In the genomic region with DNA sequence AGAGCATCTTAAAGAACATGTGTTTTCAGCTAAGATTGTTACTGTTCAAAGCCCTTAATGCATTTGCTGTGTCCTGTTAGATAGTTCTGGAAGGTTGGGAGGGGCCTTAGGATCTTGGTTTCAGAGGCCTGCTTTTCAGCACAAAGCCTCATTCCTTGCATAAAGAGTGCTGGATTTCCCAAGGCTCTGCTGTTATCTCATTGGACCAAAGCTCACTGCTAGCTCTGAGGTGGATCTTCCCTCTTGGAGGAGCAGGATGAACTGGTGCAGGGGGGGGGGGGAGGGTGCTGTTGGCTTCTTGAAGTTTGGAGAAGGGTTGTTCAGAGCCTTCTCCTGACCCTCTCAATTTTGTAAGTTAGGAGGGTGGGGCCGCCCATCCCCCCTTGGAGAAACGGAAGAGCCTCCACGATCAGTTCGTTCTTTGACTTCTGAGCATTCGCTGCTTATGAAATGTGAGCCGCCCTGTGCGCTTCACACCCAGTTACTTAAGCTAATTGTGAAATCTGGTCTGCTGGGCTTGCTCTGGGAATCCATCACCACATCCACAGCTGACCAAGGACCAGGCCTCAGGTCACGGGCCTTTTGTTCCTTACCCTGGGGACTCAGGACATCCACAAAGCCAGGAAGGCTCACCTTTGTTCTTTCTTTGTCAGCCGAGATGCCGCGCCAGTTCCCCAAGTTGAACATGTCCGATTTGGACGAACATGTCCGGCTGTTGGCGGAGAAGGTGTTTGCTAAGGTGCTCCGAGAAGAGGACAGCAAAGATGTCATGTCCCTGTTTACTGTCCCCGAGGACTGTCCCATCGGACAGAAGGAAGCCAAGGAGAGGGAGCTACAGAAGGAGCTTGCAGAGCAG, we compare ENCODE assay signal across 16 mouse cellular contexts. TPM values are rescaled to one million over a fixed set of nuclear protein-coding genes. Genes with fewer than 3 reads are reported as not detected.
DNase-seq lines count a peak whose midpoint lies in the region; ATAC-seq lines count a peak whose summit lies in the region.
"Had no signal": no experiment of that assay in that cellular context is flagged by ENCODE, and none has a peak within 500 bp of the region (broad histone marks: within the 10 kb centered on the region; RNA-seq: fewer than 3 reads in every experiment).

No protein-coding gene starts in this region.

- H3K27me3 ChIP-seq in hindbrain, embryonic 10.5 days (ENCODE audit: insufficient read depth, poor library complexity, severe bottlenecking): no peaks in the 10 kb centered on the region
- no peaks in the 10 kb centered on the region for H3K27me3 ChIP-seq in hindbrain, embryonic 14.5 days (ENCODE audit: control insufficient read depth, insufficient read depth, low read length)
- H3K27me3 ChIP-seq in embryonic facial prominence, embryonic 15.5 days: no peaks in the 10 kb centered on the region
- H3K27me3 ChIP-seq: embryonic facial prominence, embryonic 12.5 days; forebrain, embryonic 13.5 days; kidney, embryonic 15.5 days; Patski had no signal

- H3K4me1 ChIP-seq in hindbrain, embryonic 10.5 days (replicated peaks): peaks cover 33% of the 10 kb centered on the region
- peaks cover 12% of the 10 kb centered on the region for H3K4me1 ChIP-seq in hindbrain, embryonic 14.5 days (replicated peaks; ENCODE audit: control insufficient read depth, insufficient read depth, low read length)
- H3K4me1 ChIP-seq in embryonic facial prominence, embryonic 15.5 days: peaks cover 59% of the 10 kb centered on the region

- H3K9me3 ChIP-seq in hindbrain, embryonic 10.5 days: no peaks in the 10 kb centered on the region
- H3K9me3 ChIP-seq in hindbrain, embryonic 14.5 days (ENCODE audit: control insufficient read depth, low read length): no peaks in the 10 kb centered on the region
- no peaks in the 10 kb centered on the region for H3K9me3 ChIP-seq in embryonic facial prominence, embryonic 15.5 days (replicated peaks)
- H3K9me3 ChIP-seq: embryonic facial prominence, embryonic 12.5 days; forebrain, embryonic 13.5 days; kidney, embryonic 15.5 days had no signal

- H3K9ac ChIP-seq in hindbrain, embryonic 14.5 days: no peak overlapping the region
- no peak overlapping the region for H3K9ac ChIP-seq in embryonic facial prominence, embryonic 15.5 days
- H3K9ac ChIP-seq: embryonic facial prominence, embryonic 12.5 days; forebrain, embryonic 13.5 days; kidney, embryonic 15.5 days had no signal

- no peak overlapping the region for H3K4me2 ChIP-seq in hindbrain, embryonic 14.5 days (replicated peaks)
- no peak overlapping the region for H3K4me2 ChIP-seq in embryonic facial prominence, embryonic 15.5 days (replicated peaks)
- H3K4me2 ChIP-seq: embryonic facial prominence, embryonic 12.5 days; forebrain, embryonic 13.5 days; kidney, embryonic 15.5 days had no signal

- ATAC-seq in hindbrain, embryonic 14.5 days (ENCODE audit: low FRiP score): no peak
- no peak for ATAC-seq in embryonic facial prominence, embryonic 15.5 days (ENCODE audit: insufficient number of reproducible peaks, low FRiP score, low TSS enrichment, low read depth)
- ATAC-seq: forebrain, embryonic 13.5 days; Patski had no signal

- no peak for DNase-seq in hindbrain, embryonic 10.5 days (ENCODE audit: low spot score)
- no peak for DNase-seq in hindbrain, embryonic 14.5 days (ENCODE audit: low spot score)
- DNase-seq in ES-CJ7 (ENCODE audit: low read depth, low spot score): peak; percentile 26
- DNase-seq in lung, postnatal 25 days (ENCODE audit: low spot score): peak; percentile 51
- no peak for DNase-seq in urinary bladder, postnatal 10 days (ENCODE audit: low spot score)
- DNase-seq in kidney, postnatal 36 days: no peak
- DNase-seq: adrenal gland, postnatal 10 days; cerebellum, postnatal 25 days; heart, postnatal 14 days; spleen, adult 18-20 months; thymus, postnatal 36 days had no signal

- H3K27ac ChIP-seq in hindbrain, embryonic 10.5 days: 0 out of 2 replicates have a peak overlapping the region, but pooled peaks have one; percentile 62
- no peak overlapping the region for H3K27ac ChIP-seq in hindbrain, embryonic 14.5 days
- H3K27ac ChIP-seq in embryonic facial prominence, embryonic 15.5 days (replicated peaks): 0 out of 2 replicates have a peak overlapping the region, but pooled peaks have one; percentile 5
- H3K27ac ChIP-seq: embryonic facial prominence, embryonic 12.5 days; forebrain, embryonic 13.5 days; kidney, embryonic 15.5 days had no signal

- no peaks in the 10 kb centered on the region for H3K36me3 ChIP-seq in hindbrain, embryonic 10.5 days
- H3K36me3 ChIP-seq in hindbrain, embryonic 14.5 days (replicated peaks; ENCODE audit: control insufficient read depth, insufficient read depth): no peaks in the 10 kb centered on the region
- H3K36me3 ChIP-seq in embryonic facial prominence, embryonic 15.5 days: no peaks in the 10 kb centered on the region
- H3K36me3 ChIP-seq: embryonic facial prominence, embryonic 12.5 days; kidney, embryonic 15.5 days had no signal

- H3K4me3 ChIP-seq in hindbrain, embryonic 10.5 days: no peak overlapping the region
- H3K4me3 ChIP-seq in hindbrain, embryonic 14.5 days (replicated peaks; ENCODE audit: low read length): no peak overlapping the region
- no peak overlapping the region for H3K4me3 ChIP-seq in embryonic facial prominence, embryonic 15.5 days (replicated peaks)
- H3K4me3 ChIP-seq: embryonic facial prominence, embryonic 12.5 days; forebrain, embryonic 13.5 days; kidney, embryonic 15.5 days had no signal

- WGBS in hindbrain, embryonic 10.5 days: 68% methylated on average over 18 of the region's 18 CpGs
- 73% methylated on average over 18 of the region's 18 CpGs for WGBS in hindbrain, embryonic 14.5 days
- WGBS in embryonic facial prominence, embryonic 15.5 days: 81% methylated on average over 18 of the region's 18 CpGs

RNA-seq across cellular contexts. Expression of a gene that starts 9.4 kb away (rescaled TPM):
- 1.7 and 1.9 TPM in 2 replicates for polyA plus RNA-seq in hindbrain, embryonic 10.5 days (2016; fragmentation: Nextera tagmentation; extraction: Ambion mirVana)
- 8.8 and 10.8 TPM in 2 replicates for polyA plus RNA-seq in hindbrain, embryonic 14.5 days (2014; fragmentation: Nextera tagmentation; extraction: Ambion mirVana)
- polyA plus RNA-seq in embryonic facial prominence, embryonic 15.5 days (2015; fragmentation: Nextera tagmentation; extraction: Ambion mirVana): 10.6 and 11.1 TPM in 2 replicates

Comparison
In these comparisons a context has a peak if more than half of its experiments do, and no peak if none do; other contexts are left out.
1. DNase-seq: peak in ES-CJ7 (single experiment) and lung, postnatal 25 days (single experiment); none in hindbrain, embryonic 10.5 days (single experiment), hindbrain, embryonic 14.5 days (single experiment), urinary bladder, postnatal 10 days (single experiment) and kidney, postnatal 36 days (0 of 2).